Mouse (Mus musculus): Measurements from ENCODE around the gene Ifngr1.

DNA sequence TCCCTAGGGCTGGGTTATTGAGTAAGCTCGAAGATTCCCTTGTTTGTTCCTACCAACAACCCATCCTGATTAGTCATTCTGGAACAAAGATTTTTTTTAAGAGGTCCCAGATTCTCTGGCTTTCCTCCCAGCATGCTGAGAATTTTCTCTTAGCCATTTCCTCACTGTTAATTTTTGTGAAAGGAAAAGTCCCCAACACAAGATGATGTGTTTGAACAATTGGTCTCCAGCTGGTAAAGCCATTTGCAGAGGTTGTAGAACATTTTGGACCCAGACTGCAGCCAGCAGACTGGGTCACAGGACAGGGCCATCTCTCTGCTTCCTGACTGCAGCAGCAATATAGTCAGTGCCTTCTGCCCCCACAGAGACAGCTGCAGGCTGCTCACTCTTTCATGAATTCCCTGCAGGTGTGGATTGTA is 28.3 kb upstream of the Ifngr1 start:
- TF ChIP-seq CEBPB (IDR thresholded peaks at IDR 0.05; ENCODE audit: insufficient read depth, poor library complexity, severe bottlenecking): no peak
- no peak for TF ChIP-seq E2F4 (IDR thresholded peaks at IDR 0.05; ENCODE audit: insufficient read depth)
- peak in 1 of 3 experiments; percentile 10 for TF ChIP-seq MYOD1 (IDR thresholded peaks at IDR 0.05; ENCODE audit: control insufficient read depth in 1 of 3, insufficient read length in 2 of 3, low read depth in 2 of 3)
- no peak for TF ChIP-seq USF1 (IDR thresholded peaks at IDR 0.05; ENCODE audit: low read depth)
- TF ChIP-seq POLR2A (IDR thresholded peaks at IDR 0.05; ENCODE audit: insufficient read length, low read depth): no peak
- no peak for TF ChIP-seq MYOG (IDR thresholded peaks at IDR 0.05; ENCODE audit: control insufficient read depth in 1 of 3, insufficient read depth in 1 of 3, insufficient read length in 2 of 3, low read depth in 2 of 3)
- no peak for TF ChIP-seq MAX (IDR thresholded peaks at IDR 0.05; ENCODE audit: low read depth)
- TF ChIP-seq TCF12 (IDR thresholded peaks at IDR 0.05; ENCODE audit: insufficient read depth, poor library complexity, severe bottlenecking): no peak
- no peak for TF ChIP-seq POLR2AphosphoS2 (IDR thresholded peaks at IDR 0.05; ENCODE audit: insufficient read length, low read depth)
- TF ChIP-seq REST (IDR thresholded peaks at IDR 0.05; ENCODE audit: insufficient read depth, insufficient read length): no peak
- no peak for TF ChIP-seq SRF (IDR thresholded peaks at IDR 0.05; ENCODE audit: control insufficient read depth, insufficient read length, low read depth)
- no peak for TF ChIP-seq TCF3 (IDR thresholded peaks at IDR 0.05; ENCODE audit: insufficient read length, low read depth)
